Mouse (Mus musculus) Muller cell, postnatal 12 days (primary cell): Measurements from ENCODE around the gene Tpra1.

Source experiments
- DNase-seq: peaks from one replicate; pipeline ENCODE4 v3.0.0-alpha.2; 2015; ENCODE audit errors: inconsistent ontology term

Tpra1 gene

DNA sequence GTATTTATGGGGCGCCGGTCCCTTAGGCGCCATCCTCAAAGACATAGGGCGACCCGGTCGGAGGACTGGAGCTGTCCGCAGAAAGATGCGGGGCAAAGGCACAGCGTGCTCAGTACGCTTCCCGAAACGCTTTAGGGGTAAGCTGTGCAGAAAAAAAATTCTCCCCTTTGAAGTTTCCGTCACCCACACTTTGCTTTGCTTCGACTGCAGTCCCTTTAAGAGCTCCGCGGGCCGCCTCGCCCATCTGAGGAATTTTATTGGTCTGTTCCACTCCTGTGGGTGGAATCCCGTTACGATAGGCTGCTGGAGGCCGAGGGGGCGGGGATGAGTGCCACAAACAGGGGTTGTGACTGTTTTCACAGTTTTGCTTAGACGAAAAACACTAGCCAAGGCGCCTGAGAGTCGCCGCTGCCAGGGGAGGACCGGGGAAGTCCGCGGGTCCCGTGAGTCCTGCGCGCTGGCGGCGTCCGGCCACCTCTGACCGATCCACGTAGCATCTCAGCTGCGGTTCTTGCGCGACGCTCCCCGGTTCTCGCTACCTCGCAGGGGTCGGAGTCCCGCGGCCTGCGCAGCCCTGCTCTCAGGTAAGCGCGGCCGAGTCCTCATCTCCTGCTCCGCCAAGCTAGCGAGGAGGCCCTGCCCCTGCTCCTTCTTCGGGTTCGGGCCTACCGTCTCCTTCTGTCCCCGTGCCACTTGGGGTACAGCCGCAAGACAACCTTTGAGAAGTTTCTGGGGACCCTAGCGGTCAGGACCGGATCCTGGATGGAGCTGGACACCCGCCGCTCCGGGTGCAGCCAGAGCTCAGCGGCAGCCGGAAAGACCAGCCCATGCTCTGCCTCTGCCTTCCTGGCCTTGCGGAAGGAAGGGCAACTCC lies at the start of gene Tpra1:
Tpra1 (plus strand) TSS at position 305 of the 874 bp plus-strand sequence.
- DNase-seq, result peak; percentile 98

DNA sequence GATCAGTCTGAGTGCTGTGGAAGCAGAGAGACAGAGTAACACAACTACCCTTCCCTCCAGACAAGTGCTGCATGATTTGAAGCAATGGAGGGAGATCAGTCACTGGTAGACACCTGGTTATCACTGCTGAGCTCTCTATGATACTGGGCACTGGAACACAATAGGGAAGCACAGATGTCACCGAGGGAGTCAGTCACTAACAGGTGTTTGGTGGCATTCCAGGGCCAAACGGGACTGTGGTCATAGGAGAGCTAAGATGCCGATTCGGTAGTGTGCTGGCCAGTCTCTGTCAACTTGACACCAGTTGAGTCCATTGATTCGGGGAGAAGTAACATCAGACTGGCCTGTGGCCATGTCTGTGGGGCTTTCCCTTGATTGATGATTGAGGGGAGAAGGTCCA lies 47.5 kb upstream of the Tpra1 start:
- DNase-seq, result no peak

DNA sequence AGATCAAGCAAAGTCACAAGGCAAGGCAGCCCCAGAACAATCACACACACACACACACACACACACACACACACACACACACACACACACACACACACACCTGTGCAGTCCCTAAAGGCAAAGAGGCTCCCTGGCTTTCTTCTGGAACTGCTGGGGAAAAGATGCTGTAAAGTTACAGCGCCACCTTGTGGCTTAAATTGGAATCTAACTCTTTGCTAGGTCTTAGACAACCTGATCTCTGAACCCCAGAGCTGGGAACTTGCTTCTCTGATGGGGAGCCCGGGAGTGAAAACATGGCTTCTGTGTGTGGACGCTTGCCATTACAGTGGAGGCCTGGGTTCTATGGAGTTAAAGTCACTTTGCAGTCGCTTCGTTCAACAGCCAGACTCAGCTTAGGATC lies 46.4 kb upstream of the Tpra1 start:
- DNase-seq, result peak; percentile 51

DNA sequence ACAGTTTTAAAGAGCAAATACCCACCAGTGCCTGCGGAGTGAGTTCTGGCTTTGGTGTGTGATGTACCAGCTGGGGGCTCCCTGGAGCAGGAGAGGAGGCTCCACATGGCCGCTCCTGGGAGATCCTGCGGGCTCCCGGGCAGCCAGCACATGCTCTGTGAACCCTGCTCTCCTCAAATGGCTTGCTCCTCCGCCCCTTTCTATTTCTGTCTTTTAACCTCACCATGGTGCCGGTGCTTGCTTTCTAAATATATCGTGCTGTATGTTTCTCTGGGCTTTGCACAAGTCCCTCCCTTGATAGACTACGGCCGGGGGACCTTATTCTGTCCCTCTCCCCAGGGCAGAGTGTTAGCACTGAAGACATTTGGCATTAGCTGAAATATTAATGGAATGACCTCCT lies 44.8 kb upstream of the Tpra1 start:
- DNase-seq, result no peak

DNA sequence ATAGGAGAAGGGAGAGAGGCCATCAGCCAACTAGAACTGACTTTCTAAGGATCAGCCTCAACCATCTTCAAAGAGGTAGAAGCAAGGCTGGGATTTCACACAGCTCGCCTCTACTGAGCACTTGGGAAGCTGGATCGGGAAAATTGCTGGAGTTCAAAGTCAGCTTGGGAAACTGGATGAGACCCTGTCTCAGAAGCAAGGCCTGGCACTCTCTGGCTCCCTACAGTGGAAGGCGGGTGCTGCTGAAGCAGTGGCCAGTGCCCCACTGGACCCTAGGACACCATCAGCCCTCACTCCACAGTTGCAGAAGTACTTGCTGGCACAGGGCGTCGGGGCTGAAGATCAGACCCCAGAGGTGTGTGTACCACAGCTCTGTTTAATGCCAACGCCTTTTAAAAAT lies 44.2 kb upstream of the Tpra1 start:
- DNase-seq, result no peak

DNA sequence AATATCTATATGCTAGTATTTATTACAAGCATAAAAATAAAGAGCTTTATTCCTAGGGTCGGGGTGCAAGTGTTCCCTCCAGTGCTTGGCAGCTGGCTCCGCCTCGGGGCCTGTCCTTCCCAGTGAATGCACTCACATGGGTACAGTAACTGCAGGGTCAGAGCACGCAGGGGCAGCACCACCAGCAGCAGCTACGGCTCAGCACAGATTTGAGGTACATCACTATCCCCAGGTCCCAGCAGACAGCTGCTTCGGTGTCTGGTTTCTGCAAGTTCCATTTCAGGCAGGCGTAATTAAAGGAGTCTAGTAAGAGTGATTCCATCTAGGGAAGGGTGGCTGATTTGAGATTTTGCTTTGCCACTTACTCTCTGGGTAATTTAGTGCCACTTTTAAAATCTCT lies 43.7 kb upstream of the Tpra1 start:
- no peak for DNase-seq

DNA sequence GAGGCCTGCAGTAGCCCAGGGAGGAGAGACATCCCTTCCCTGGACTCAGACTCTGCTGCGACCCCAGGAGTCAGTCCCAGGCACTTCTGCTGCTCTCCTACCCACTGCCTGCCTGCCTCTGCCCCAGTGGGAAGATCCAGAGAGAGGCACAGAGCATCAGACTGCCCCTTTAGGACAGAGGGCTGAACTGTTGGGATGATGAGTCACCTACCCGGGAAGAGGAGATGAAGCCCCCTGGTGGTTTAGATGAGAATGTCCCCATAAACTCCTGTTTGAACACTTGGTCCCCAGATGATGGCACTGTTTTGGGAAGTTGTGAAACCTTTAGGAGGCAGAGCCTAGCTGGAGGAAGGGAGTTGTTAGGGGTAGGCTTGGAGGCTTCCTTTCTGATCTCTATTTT lies 41.1 kb upstream of the Tpra1 start:
- peak; percentile 71 for DNase-seq

DNA sequence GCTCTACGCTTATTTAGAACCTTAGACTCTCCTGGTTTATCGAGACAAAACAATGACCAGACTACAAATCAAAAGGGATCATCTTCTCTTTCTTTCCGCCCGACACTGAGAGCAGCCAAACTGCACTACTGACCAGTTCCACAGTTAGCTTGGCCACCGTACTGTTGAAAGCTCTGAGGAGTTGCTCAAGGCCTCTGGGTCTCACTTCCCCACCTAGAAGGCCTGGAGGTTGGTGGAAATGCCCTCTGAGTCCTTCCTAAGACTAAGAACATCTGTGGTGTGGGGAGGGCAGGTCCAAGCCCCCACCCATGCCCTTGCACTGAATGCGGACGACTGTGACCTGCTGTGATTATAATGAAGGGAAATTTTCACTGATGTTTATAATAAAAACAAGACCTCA lies 36.3 kb upstream of the Tpra1 start:
- no peak for DNase-seq

DNA sequence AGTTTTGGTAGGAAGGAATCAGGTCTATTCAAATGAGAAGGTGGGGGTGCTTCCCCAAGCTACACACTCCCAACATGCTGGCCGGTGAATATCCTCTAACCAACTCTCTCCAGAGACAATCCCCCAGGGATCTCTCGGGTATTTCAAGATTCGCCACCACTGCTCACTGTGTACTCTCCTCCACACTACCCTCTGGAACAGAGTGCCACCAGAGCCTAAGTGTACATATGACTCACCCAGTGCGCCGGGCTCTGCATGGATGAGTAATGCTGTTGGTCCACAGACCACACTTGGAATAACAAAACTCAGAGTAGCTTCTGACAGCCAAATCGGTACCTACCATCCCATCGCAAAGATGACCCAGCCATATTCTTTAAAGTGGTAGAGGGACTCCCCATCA lies 32.6 kb upstream of the Tpra1 start:
- peak; percentile 38 for DNase-seq

DNA sequence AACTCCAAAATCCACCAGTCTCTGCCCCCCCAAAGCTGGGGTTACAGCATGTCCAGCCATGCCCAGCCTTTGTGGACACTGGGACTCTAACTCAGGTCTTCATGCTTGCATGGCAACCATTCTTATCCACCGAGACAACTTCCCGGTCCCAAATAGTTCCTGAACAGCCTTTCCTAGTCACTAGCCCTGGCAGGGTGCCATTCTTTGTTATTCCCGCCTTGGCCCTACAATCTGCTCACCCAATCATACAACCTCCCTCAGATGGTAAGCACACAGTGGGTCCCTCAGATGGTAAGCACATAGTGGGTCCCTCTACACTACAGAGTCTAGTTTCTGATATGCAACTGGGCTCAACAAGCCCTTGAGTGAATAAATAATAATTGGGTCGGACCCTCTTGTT lies 31.5 kb upstream of the Tpra1 start:
- DNase-seq, result no peak

DNA sequence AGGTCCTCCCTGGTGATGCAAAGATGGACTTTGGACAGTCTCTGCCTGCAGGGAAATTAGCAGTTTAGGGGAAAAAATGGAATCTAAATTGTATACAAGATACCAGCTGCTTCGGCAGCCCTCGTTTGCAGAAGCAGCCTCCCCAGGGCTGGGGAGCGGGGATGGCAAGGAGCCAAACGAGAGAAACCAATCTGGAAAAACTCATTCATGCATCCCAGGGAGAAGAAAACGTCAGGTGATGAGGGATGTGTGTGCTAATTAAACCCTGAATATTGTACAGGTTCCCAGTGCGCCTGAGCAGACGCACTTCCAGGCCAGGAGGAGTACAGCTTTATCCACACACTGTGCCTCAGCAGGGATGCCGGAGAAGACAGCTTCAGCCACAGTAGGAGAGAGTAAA lies 30.5 kb upstream of the Tpra1 start:
- no peak for DNase-seq

DNA sequence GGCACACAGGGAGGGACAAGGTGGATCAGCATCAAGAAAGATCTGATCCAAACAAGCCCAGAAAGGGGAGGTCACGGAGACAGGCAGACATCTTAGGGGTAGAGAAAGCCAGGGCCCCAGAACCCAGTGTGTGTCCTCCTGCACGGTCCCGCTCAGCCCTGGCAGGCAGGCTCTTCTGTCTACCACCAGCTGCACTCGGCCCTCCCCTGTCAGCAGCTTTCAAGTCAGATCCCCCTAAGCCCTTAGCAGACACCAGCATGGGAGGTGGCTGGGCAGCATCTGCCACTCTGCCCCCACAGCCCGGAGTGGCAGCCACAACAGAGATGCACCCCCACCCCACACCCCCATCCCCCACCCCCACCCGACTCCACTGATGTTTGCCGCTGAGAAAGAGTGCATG lies 29.2 kb upstream of the Tpra1 start:
- no peak for DNase-seq

DNA sequence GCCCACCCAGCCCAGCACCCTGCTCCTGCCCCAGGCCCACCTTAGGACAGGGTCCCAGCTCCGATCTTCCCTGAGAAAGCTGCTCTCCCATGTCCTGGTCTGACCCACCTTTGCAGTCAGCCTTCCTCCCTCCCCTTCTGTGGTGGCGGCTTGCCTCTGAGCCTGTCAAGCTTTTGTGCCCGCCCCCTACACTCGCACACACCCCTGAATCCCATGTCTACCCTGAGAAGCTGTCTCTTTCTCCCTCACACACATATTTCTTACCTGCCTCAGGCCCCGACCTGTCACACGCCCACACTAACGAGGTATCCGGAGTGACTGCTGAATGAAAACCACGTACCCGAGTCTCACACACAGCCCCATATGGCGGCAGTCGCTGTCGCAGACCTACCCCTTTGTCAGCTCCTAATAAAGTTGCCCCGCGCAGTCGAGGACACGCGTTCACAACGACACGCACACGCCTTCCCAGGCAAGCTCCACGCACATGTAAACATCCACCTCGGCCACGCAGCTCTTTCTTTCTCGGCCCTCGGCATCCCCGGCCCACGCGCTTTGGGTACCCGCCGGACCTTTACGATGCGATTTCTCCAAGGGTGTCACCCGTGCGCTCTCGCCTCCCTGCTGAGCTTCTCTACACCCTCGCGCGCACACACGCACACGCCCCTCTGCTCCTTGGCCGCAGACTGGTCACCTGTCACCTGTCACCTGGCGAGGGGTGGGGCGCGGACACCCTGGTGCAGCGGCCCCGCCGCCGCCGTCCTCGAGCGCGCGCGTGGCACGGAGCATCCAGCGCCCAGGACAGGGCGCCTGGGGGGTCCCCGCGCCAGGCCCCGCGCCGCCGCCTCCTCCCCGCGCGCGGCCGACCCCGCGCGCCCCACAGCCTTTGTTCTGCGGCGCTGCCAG lies 27.8 kb upstream of the Tpra1 start:
- no peak for DNase-seq

DNA sequence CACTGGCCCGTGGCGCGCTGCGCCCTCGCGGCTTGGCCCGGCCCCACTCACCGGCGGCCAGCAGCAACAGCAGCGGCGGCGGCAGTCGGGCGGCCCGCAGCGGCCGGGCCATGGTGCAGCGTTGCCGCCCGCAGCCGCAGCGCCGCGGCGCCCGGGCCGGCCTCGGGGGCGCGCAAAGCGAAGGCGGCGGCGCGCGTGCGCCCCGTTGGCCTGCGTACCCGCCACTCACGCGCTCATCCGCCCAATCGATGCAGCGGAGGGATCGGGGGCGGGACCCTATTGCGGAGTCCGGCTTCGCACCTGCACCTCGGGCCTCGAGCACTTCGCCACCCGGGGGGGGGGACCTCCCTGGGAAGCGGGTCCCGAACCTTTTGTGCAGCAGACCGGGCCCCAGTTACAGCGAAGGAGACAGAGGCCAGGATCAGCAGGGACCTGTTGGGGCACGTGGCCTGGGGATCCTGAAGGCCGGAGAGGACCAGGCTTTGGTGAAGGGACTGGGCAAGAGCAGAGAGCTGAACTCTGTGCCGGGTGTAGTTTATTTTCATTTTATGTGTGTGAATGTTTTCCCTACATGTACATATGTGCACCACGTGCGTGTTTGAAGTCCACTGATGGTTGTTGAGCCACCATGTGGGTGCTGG lies 27.1 kb upstream of the Tpra1 start, which contains the start of gene Podxl2:
Podxl2 (minus strand) TSS at position 177 of the 641 bp plus-strand sequence.
- DNase-seq, result peak; percentile 80

DNA sequence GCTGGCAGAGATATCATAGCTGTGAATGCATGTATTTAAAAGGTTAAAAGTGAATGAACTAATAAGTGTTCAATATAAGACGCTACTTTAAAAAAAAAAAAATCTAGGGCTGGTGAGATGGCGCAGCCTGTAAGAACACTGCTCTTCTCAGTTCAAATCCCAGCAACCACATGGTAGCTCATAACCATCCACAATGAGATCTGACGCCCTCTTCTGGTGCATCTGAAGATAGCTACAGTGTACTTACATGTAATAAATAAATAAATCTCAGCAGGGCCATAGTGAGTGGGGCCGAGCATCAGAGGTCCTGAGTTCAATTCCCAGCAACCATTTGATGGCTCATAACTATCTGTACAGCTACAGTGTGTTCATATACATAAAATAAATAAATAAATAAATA lies 22.6 kb upstream of the Tpra1 start:
- no peak for DNase-seq

DNA sequence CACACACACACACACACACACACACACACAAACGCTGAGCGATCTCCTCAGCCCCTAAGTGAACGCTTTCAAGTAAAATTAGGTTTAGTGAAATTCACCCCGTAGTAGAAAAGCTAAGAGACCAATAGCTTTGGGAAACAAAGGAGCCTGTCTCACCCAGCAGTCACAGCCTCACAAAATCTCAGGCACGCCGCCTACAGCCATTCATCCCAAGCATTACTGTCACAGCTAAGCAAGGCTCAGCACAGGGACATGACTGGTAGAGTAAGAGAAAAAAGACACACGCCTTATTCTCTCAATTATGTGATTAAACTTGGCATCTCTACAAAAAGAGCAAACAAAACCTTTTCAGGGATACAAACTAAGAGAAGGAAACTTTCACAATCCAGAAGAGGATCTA lies 20.7 kb upstream of the Tpra1 start:
- no peak for DNase-seq

DNA sequence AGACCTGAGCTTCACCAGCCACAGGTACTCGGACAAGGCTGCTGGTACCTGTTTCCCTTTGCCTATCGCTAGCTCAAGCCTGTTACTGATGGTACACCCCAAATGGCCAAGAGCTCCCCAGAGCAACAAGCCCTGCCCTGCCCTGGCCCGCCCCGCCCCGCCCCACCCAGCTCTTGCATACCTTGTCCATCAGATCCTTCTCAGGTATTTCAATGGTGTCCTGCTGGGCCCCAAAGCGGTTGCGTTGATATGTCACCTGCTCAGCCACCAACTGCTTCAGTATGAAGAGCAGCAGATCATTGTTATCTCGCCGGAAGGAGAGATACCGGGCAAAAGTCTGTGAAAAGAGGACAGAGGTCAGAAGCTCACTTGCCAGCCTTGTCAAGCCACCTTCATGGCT lies 17.9 kb upstream of the Tpra1 start:
- DNase-seq, result no peak

DNA sequence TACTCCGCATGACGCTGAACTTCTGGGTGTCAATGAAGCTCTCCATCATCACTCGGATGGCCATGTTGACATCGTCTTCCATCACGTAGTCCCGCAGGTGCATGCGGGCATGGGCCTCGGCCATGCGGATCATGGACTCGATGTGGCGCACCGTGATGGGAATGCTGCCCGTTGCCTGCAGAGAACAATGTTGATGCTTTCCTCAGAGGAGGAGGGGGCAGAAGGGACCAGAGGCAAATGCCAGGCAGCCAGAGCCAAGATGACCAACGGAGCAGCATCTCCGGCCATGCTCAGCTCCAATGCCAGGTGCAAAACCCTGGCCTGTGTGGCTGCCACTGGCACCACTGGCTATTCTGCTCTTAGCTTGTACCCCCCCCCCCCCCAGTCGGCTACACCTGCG lies 17.4 kb upstream of the Tpra1 start:
- DNase-seq, result no peak

DNA sequence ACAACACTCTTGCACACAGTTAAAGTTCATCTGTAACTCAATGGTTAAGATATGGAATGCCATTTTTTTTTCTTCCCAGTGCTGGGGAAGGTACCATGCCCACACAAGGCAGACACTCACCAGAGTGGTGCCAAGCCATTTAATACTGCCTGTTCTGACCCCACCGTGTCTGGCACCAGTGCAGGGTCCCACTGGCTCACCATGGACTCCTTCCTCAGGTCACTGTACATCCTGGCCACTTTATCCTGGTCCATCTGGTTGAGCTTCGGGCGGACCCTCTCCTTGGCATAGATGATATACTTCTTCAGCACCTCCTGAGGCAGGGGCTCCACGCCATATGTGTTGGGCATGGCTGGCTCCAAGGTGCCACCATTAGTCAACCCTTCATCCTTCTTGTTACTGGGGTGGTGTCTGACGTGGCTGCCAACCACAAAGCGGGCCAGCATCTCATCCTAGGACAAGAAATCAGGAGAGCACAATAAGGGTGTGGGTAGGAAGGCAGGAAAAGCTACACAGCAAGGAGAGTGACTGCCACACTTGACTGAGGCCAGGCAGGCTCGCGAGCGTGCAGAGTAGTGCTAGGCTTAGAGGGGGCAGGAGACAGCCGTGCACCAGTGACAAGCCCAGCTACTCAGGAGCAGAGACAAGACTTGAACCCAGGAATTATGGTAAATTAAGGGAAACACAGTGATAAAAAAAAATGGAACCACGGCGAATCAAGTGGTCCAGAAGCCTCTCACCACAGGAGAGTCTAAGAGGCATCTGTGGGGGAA lies 16.2 kb upstream of the Tpra1 start:
- no peak for DNase-seq

DNA sequence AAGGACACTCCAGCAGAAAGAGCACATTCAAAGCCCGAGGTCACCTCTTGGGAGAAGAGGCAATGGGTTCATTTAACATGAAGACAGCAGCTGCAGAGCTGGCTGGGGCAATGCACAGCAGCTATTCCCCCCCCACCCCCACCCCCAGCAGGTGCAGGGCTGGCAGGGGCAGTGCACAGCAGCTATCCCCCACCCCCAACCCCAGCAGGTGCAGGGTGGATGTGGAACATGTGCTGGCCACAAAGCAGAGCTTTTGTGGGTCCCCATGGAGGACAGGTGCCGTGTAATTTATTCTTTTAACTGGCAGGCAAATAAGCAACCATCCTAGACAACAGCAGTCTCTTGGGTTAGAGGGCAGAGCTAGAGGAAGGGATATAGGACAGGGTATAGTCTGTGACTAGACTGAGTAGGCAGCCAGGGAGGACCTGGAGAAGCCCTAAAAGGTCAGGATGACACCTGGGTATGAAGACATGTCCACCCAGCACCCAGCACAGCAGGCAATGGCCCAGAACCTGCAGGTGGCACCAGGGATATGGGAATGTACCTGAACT lies 15.6 kb upstream of the Tpra1 start:
- no peak for DNase-seq

DNA sequence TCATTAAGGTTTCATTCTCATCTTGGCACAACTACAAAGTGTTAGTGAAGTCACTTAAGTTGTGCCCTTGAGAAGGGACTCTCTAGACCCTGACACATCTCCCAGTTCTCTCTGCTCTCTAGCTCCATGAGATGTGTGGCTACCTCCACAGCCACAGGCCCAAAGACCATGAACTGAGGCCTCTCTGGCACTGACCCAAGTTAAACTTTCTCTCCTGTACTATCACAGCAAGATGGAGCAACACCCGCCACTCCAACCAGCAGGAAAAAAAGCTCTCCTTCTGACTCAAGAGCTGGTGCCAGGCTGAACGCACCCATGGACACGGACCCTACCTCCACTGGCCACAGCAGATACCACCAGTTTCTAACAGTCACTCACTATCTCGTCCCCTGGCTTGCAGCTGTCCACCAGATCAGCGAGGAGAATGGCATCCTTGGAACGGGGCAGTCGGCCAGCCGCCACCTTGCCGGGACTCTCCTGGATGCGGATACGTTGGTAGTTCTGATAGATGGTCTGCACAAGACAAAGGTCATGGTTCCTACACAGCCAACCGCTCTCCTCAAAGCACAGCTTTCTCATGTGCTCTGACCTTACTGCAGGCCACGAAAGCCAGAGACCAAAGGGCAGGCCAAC lies 12.5 kb upstream of the Tpra1 start:
- no peak for DNase-seq
